Mouse (Mus musculus) Patski (cell line): ENCODE data around the gene Ly6c1. TPM values are rescaled to one million over a fixed set of nuclear protein-coding genes. Genes with fewer than 3 reads are reported as not detected.
A peak's percentile ranks its signal among the peaks of the same experiment; 100 is the strongest.
"Not testable (repeated sequence)": the region's sequence is repeated elsewhere in the genome, so short reads cannot be mapped to it uniquely, and the experiment has no call there.

ENCODE experiments used
- ATAC-seq: fragments of 100-300 bp; one replicate; pipeline ENCODE4 v1.8.0; 2021
- CTCF ChIA-PET: fragments of 350-600 bp; sonication (Branson Sonifier 250); formaldehyde crosslinking; loops from one replicate; lab custom pipeline; 2022; ENCODE audit warnings: inconsistent platforms; lab: Charles Lee
- POLR2A ChIA-PET: fragments of 350-600 bp; sonication (Branson Sonifier 250); formaldehyde crosslinking; loops from one replicate; lab custom pipeline; 2022; ENCODE audit warnings: antibody characterized with exemption, inconsistent platforms; lab: Charles Lee
- DNase-seq: peaks from one replicate; pipeline ENCODE4 v3.0.0-alpha.2; 2011; ENCODE audit warnings: low read depth, low spot score
- H3K27me3 ChIP-seq: fragments of 371-371 bp; one replicate; pipeline ENCODE4 v1.5.1; 2021
- CTCF ChIP-seq: fragments of 100-300 bp; IDR thresholded peaks from one replicate; pipeline ENCODE4 v1.5.1; 2021
- in situ Hi-C: fragments of 300-500 bp; cut with MboI; formaldehyde crosslinking; loops from 3 replicates; pipeline ENCODE4 v1.11.1; 2018; ENCODE audit warnings: low pct_unique_long_range_greater_than_20kb, mixed read lengths
- polyA plus RNA-seq: library from polyadenylated mRNA; unstranded; gene quantifications from one replicate; pipeline ENCODE4 v1.2.3, GENCODE M21; 2021

Gene Ly6c1
- polyA plus RNA-seq, 1 experiment from 2014 or later: 106 TPM

DNA sequence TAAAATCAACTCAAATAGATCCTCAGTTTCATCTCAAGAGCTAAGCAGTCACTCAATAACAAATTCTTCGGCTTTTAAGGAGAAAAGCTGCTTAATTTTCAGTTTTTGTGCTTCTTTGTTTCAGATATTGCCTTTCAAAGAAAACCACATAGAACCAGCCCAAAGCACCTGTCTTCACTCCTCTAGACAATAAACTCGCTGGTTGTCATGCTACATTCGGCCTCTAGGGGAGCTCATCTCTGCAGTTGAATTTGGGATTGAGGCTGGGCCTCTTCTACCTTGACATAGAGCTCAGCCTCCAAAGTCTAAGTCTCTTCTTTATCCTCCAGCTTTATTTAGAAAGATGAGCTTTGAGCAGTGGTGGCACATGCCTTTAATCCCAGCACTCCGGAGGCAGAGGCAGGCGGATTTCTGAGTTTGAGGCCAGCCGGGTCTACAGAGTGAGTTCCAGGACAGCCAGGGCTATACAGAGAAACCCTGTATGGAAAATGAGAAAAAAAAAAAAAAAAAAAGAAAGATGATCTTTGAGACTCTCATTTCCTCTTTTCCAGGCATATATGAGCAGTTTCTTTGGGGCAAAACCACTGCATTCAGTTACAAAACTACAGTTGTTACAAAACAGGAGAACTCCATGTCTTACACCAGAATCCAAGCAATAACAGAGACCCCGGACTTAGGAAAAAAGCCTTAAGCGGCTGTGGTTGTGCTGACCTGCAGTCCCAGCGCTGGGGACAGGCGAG, 27.4 kb downstream of the Ly6c1 start:
- in situ Hi-C loops, POLR2A ChIA-PET, H3K27me3 ChIP-seq, DNase-seq, CTCF ChIA-PET, ATAC-seq: not testable (repeated sequence)
- TF ChIP-seq CTCF: peak; percentile 20

DNA sequence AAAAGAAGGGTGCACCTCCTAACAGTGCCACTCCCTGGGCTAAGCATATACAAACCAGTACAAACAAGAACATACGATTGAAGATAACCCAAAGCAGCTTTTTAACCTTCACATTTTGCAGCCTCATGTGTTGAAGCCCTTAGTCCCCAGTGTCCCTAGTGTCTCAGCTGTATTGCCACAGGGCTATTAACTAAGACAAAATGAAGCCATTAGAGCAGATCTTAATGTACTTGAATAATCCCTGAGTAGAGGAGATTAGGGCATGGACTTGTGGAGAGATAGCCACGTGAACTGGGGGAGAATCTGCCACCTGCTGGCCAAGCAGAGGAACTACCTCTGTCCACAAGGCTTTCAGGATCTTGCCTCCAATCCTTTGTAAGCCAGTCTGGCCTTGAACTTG, 29.2 kb downstream of the Ly6c1 start:
- POLR2A ChIA-PET, CTCF ChIA-PET, ATAC-seq, H3K27me3 ChIP-seq, DNase-seq: not testable (repeated sequence)
- TF ChIP-seq CTCF: peak; percentile 76
- in situ Hi-C loops: loop anchor here (10.0 kb wide), 1 partner anchor 75 kb away; no protein-coding TSS in a partner anchor

Other genes starting within 250 kb of the Ly6c1 start
- gene Gml2, start 229.8 kb downstream of the Ly6c1 start, polyA plus RNA-seq: not detected
- 0.01 TPM for gene 2010109I03Rik, start 151.8 kb downstream of the Ly6c1 start, polyA plus RNA-seq
- 7.0 TPM for gene Ly6i, start 65.4 kb downstream of the Ly6c1 start, polyA plus RNA-seq
- 444 TPM for gene Ly6a, start 50.8 kb downstream of the Ly6c1 start, polyA plus RNA-seq
- 0.62 TPM for gene Ly6c2, start 63.1 kb upstream of the Ly6c1 start, polyA plus RNA-seq
- gene Ly6g, start 106.4 kb upstream of the Ly6c1 start, polyA plus RNA-seq: not detected
- 0.77 TPM for gene BC025446, start 167.5 kb upstream of the Ly6c1 start, polyA plus RNA-seq
- 2.6 TPM for gene Ly6f, start 219.6 kb upstream of the Ly6c1 start, polyA plus RNA-seq